Mouse (Mus musculus) brown adipose tissue, adult 24 weeks (tissue): ENCODE measurements at regions not wholly inside any gene's neighbourhood (a gene's known extent, or its start where the extent isn't known, plus 50 kb on each side); places are given as distances from the start of the nearest gene placed in this dataset.

Source experiments
- H3K27ac ChIP-seq: fragments of 200-500 bp; replicated peaks from 2 replicates; pipeline ENCODE4 v1.5.1; 2012; ENCODE audit warnings: low read depth, mild to moderate bottlenecking, low read length
- H3K4me1 ChIP-seq: fragments of 200-500 bp; 2 replicates; pipeline ENCODE4 v1.6.1; 2012; ENCODE audit warnings: low read length, mixed read lengths; ENCODE audit not compliant: control insufficient read depth, insufficient read depth, insufficient read length
- H3K4me3 ChIP-seq: fragments of 200-500 bp; 2 replicates; pipeline ENCODE4 v1.5.1; 2012; ENCODE audit warnings: low read depth, mild to moderate bottlenecking, low read length, moderate library complexity; ENCODE audit not compliant: insufficient read depth

- Histone ChIP-seq H3K27ac (no peak overlapping the region), H3K4me3 (no peak overlapping the region), H3K4me1 (no peaks in the 10 kb centered on the region)
These were observed 382.2 kb downstream of the Gria2 start for GRCm38 (mm10) chr3:80420453-80420852.

- H3K4me3 ChIP-seq: no peak overlapping the region
- no peaks in the 10 kb centered on the region for H3K4me1 ChIP-seq
- H3K27ac ChIP-seq: no peak overlapping the region
These were observed 381.2 kb downstream of the Gria2 start for GRCm38 (mm10) chr3:80421461-80421860.

GRCm38 (mm10) chr3:80422106-80422505 is 380.5 kb downstream of the Gria2 start:
- no peaks in the 10 kb centered on the region for H3K4me1 ChIP-seq
- no peak overlapping the region for H3K27ac ChIP-seq
- no peak overlapping the region for H3K4me3 ChIP-seq

GRCm38 (mm10) chr3:80422646-80423045 is 380.0 kb downstream of the Gria2 start:
- Histone ChIP-seq H3K27ac (no peak overlapping the region), H3K4me3 (no peak overlapping the region), H3K4me1 (no peaks in the 10 kb centered on the region)
